Mouse (Mus musculus) cerebellum, adult 2 months (tissue): Measurements from ENCODE around the gene Tnni2. TPM values are rescaled to one million over a fixed set of nuclear protein-coding genes. Genes with fewer than 3 reads are reported as not detected.

Source experiments
- DNase-seq, 2 experiments: peaks; one replicate each; pipeline ENCODE4 v3.0.0; 2021
- H3K27ac ChIP-seq: fragments of 200-500 bp; 2 replicates; pipeline ENCODE4 v1.5.1; 2012; ENCODE audit warnings: low read length, control low read depth, inconsistent platforms; ENCODE audit not compliant: insufficient read depth
- H3K27me3 ChIP-seq: fragments of 200-500 bp; 2 replicates; pipeline ENCODE4 v1.6.1; 2012; ENCODE audit warnings: inconsistent platforms, mild to moderate bottlenecking, low read length, moderate library complexity; ENCODE audit not compliant: control insufficient read depth, insufficient read depth
- H3K4me1 ChIP-seq: fragments of 200-500 bp; 2 replicates; pipeline ENCODE4 v1.6.1; 2011; ENCODE audit warnings: low read length; ENCODE audit not compliant: control insufficient read depth, insufficient read depth
- H3K4me3 ChIP-seq: fragments of 200-500 bp; replicated peaks from 2 replicates; pipeline ENCODE3; 2011; ENCODE audit warnings: mild to moderate bottlenecking, low read depth, low read length, control low read depth; ENCODE audit not compliant: insufficient read depth
- CTCF ChIP-seq: fragments of 200-500 bp; IDR thresholded peaks from 2 replicates; pipeline ENCODE4 v1.5.1; 2011; ENCODE audit warnings: low read depth, mild to moderate bottlenecking, control low read depth, low read length, moderate library complexity, borderline replicate concordance; ENCODE audit not compliant: insufficient read depth
- POLR2A ChIP-seq: fragments of 200-500 bp; IDR thresholded peaks from 2 replicates; pipeline ENCODE4 v1.6.1; 2011; ENCODE audit warnings: low read length, control low read depth, borderline replicate concordance; ENCODE audit not compliant: insufficient read depth
- WGBS: fragments of 180-500 bp; shearing (Covaris S2); methylation state at CpG from one replicate; pipeline ENCODE4 v1.1.7; 2018; 5-methylcytosine and 5-hydroxymethylcytosine counted together
- polyA plus RNA-seq: library from polyadenylated mRNA; depleted of rRNA; stranded (reverse); fragments of >200 nt; gene quantifications from 2 replicates; pipeline ENCODE4 v1.2.3, GENCODE M21; 2012; rRNA removed

Gene Tnni2
- polyA plus RNA-seq, 1 experiment, result 0.52 TPM

DNA sequence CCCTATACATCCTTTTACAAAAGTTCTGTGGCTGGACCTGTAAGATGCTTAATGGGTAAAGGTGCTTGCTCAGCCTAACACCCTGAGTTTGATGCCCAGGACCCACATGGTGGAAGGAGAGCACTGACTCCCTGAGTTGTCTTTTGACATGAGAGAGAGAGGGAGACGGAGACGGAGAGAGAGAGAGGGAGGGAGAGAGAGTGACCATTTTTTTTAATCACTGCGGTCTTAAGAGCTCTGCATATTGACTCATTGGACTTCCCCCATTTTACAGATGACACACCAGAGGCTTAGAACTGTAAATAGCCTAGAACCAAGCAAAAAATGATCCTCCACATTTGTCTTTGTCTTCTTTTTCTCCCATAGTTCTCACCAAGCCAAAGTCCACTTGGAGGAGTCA, 46.4 kb downstream of the Tnni2 start:
- H3K27ac ChIP-seq, result no peak overlapping the region
- no peaks in the 10 kb centered on the region for H3K27me3 ChIP-seq
- TF ChIP-seq POLR2A, result no peak
- DNase-seq, result no peak
- H3K4me3 ChIP-seq, result no peak overlapping the region
- H3K4me1 ChIP-seq, result no peaks in the 10 kb centered on the region
- WGBS, result 86% methylated on average over 3 of the region's 3 CpGs

- 64% methylated on average over 8 of the region's 8 CpGs for WGBS
- Histone ChIP-seq H3K27ac (no peak overlapping the region), H3K4me3 (no peak overlapping the region), H3K4me1 (no peaks in the 10 kb centered on the region), H3K27me3 (no peaks in the 10 kb centered on the region)
- no peak for TF ChIP-seq CTCF
- TF ChIP-seq POLR2A, result no peak
- no peak for DNase-seq
Measured at GRCm38 (mm10) chr7:142493535-142493934, 51.9 kb downstream of the Tnni2 start.

Other genes starting within 250 kb of the Tnni2 start
- gene Krtap5-3, start 240.4 kb upstream of the Tnni2 start, polyA plus RNA-seq, result not detected in 2 replicates
- 0.16 TPM in 1 of 2 replicates, not detected in the other for gene Gm7579, start 229.9 kb upstream of the Tnni2 start, polyA plus RNA-seq
- gene Krtap5-5, start 211.8 kb upstream of the Tnni2 start, polyA plus RNA-seq, result not detected in 2 replicates
- not detected in 2 replicates for gene Gm40460, start 200.7 kb upstream of the Tnni2 start, polyA plus RNA-seq
- gene Gm2431, start 183.5 kb upstream of the Tnni2 start, polyA plus RNA-seq, result not detected in 2 replicates
- not detected in 2 replicates for gene Gm4559, start 167.4 kb upstream of the Tnni2 start, polyA plus RNA-seq
- gene Krtap5-1, start 144.7 kb upstream of the Tnni2 start, polyA plus RNA-seq, result not detected in 2 replicates
- gene Krtap5-4, start 138.3 kb upstream of the Tnni2 start, polyA plus RNA-seq, result not detected in 2 replicates
- 175 and 183 TPM in 2 replicates for gene Ifitm10, start 68.1 kb upstream of the Tnni2 start, polyA plus RNA-seq
- gene Gm49369, start 59.1 kb upstream of the Tnni2 start, polyA plus RNA-seq, result 1.00 and 1.0 TPM in 2 replicates
- gene Ctsd, start 53.8 kb upstream of the Tnni2 start, polyA plus RNA-seq, result 401 and 405 TPM in 2 replicates
- gene Syt8, start 7.0 kb upstream of the Tnni2 start, polyA plus RNA-seq, result not detected in 2 replicates
- gene Lsp1, start 19.0 kb downstream of the Tnni2 start, polyA plus RNA-seq, result 4.2 and 5.9 TPM in 2 replicates
- 0.39 and 0.65 TPM in 2 replicates for gene Tnnt3, start 57.0 kb downstream of the Tnni2 start, polyA plus RNA-seq
- 81.9 and 87.2 TPM in 2 replicates for gene Mrpl23, start 90.9 kb downstream of the Tnni2 start, polyA plus RNA-seq
- 67.2 and 99.9 TPM in 2 replicates for gene Igf2, start 225.0 kb downstream of the Tnni2 start, polyA plus RNA-seq
- 0.02 TPM in 1 of 2 replicates, not detected in the other for gene Gm49394, start 228.1 kb downstream of the Tnni2 start, polyA plus RNA-seq